Mouse (Mus musculus) thymus, adult 2 months (tissue): ENCODE measurements around the gene Arl8b. TPM values are rescaled to one million over a fixed set of nuclear protein-coding genes. Genes with fewer than 3 reads are reported as not detected.

Experiments used
- DNase-seq: peaks from one replicate; pipeline ENCODE4 v3.0.0; 2021
- H3K27ac ChIP-seq: fragments of 200-500 bp; 2 replicates; pipeline ENCODE4 v1.5.1; 2012; ENCODE audit warnings: low read length, control low read depth; ENCODE audit not compliant: control insufficient read depth, insufficient read depth
- H3K27me3 ChIP-seq: fragments of 200-500 bp; 2 replicates; pipeline ENCODE4 v1.6.1; 2012; ENCODE audit warnings: mild to moderate bottlenecking, low read length, moderate library complexity, mixed read lengths; ENCODE audit not compliant: control insufficient read depth, insufficient read depth
- H3K36me3 ChIP-seq: fragments of 200-500 bp; 2 replicates; pipeline ENCODE4 v1.6.1; 2012; ENCODE audit warnings: mild to moderate bottlenecking, low read length, moderate library complexity; ENCODE audit not compliant: control insufficient read depth, insufficient read depth
- H3K4me1 ChIP-seq: fragments of 200-500 bp; replicated peaks from 2 replicates; pipeline ENCODE4 v1.6.1; 2012; ENCODE audit warnings: low read length; ENCODE audit not compliant: control insufficient read depth, insufficient read depth
- H3K4me3 ChIP-seq: fragments of 200-500 bp; 2 replicates; pipeline ENCODE4 v1.5.1; 2012; ENCODE audit warnings: mild to moderate bottlenecking, low read length, control low read depth, moderate library complexity; ENCODE audit not compliant: control insufficient read depth, insufficient read depth
- CTCF ChIP-seq: fragments of 200-500 bp; IDR thresholded peaks from 2 replicates; pipeline ENCODE4 v1.5.1; 2012; ENCODE audit warnings: mild to moderate bottlenecking, control low read depth, low read length, moderate library complexity, borderline replicate concordance; ENCODE audit not compliant: control insufficient read depth, poor library complexity, insufficient read depth; ENCODE audit errors: extremely low read depth
- POLR2A ChIP-seq: fragments of 200-500 bp; IDR thresholded peaks from 2 replicates; pipeline ENCODE4 v1.6.1; 2012; ENCODE audit warnings: mild to moderate bottlenecking, low read length, control low read depth, moderate library complexity; ENCODE audit not compliant: control insufficient read depth, poor library complexity, insufficient read depth; ENCODE audit errors: extremely low read depth
- WGBS: fragments of 180-500 bp; shearing (Covaris S2); methylation state at CpG from one replicate; pipeline ENCODE4 v1.1.7; 2018; 5-methylcytosine and 5-hydroxymethylcytosine counted together
- polyA plus RNA-seq: library from polyadenylated mRNA; depleted of rRNA; stranded (reverse); fragments of >200 nt; gene quantifications from 2 replicates; pipeline ENCODE4 v1.2.3, GENCODE M21; 2012

Arl8b gene
- polyA plus RNA-seq, 1 experiment: 22.1 TPM

DNA sequence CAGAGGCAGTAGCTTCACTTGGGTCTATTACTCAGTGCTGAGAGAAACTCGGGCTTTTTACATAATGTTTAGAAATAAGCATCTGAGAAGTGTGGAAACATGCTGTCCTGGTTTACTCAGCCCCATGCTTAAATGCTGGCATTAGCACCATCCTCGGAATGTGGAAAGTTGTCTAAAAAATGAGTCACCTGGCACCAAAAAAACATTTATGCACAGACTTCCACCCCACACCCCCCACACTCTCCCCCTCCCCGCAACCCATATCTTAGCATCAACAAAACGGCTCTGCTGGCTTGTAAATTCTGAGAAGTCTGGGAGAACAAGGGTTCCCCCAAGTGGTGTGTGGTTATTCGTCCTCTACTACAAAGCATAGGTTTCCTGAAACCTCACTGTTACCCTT lies 30.5 kb upstream of the Arl8b start:
- Histone ChIP-seq H3K27me3 (no peaks in the 10 kb centered on the region), H3K36me3 (no peaks in the 10 kb centered on the region), H3K4me3 (no peak overlapping the region), H3K27ac (no peak overlapping the region), H3K4me1 (peaks cover 9% of the 10 kb centered on the region)
- WGBS: 12% methylated on average over 5 of the region's 5 CpGs
- TF ChIP-seq CTCF (no peak), POLR2A (no peak)
- no peak for DNase-seq

DNA sequence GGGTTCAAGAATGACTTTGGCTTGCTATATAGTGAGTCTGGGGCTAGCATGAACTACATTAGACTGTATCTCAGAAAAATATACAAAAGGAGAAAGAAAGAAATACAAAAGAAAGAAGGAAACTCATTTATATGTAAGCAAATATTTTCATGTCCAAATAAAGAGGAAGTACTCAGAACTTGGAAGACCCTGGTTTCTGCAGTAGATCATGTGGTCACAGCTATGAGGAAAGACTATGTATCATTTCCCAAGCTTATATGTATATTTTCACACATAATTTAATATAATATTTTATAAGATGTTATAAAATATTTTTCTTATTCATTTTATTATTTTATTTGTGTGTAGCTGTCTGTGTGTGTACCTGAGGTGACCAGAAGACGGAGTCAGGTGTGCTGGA lies 29.4 kb upstream of the Arl8b start:
- H3K36me3 ChIP-seq: no peaks in the 10 kb centered on the region
- H3K27ac ChIP-seq: no peak overlapping the region
- H3K4me1 ChIP-seq: peaks cover 9% of the 10 kb centered on the region
- WGBS: 98% methylated on average over 1 of the region's 1 CpGs
- TF ChIP-seq CTCF (no peak), POLR2A (no peak)
- H3K27me3 ChIP-seq: no peaks in the 10 kb centered on the region
- DNase-seq: no peak
- no peak overlapping the region for H3K4me3 ChIP-seq

DNA sequence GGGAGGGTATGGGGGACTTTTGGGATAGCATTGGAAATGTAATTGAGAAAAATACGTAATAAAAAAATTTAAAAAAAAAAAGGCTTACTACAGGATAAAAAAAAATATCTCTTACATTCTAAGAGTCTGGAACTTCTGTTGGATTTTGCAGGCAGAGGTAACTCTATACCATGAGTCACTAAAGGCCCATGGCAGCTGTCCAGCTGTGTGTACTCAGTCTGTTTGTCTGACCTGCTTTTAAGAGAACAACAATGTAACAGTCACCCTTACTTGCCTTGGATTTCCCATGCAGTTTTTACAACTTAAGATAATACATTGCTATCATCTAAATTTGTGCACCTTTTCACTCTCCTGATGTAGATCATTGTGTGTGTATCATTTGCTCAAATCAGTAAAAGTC lies 28.5 kb upstream of the Arl8b start:
- no peak for DNase-seq
- H3K27ac ChIP-seq: no peak overlapping the region
- no peak overlapping the region for H3K4me3 ChIP-seq
- no peaks in the 10 kb centered on the region for H3K36me3 ChIP-seq
- H3K4me1 ChIP-seq: peaks cover 3% of the 10 kb centered on the region
- TF ChIP-seq CTCF: no peak
- TF ChIP-seq POLR2A: no peak
- 82% methylated on average over 1 of the region's 1 CpGs for WGBS
- H3K27me3 ChIP-seq: no peaks in the 10 kb centered on the region

DNA sequence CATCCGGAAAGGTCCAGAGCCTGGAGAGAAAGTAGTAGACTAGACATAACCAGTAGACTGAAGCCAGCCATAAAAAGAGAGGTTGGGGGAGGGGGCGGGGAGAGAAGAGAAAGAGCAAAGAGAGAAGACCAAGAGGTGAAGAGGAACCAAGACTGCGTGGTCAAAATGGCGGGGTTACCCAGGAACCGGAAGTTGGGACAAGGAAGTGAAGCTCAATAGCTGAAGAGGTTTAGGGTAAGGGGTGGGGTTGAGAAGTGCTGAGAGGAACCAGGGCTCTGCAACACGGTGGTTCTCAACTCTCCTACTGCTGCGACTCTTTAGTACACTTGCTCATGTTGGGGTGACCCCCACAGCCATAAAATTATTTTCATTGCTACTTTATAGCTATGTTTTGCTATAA lies 27.0 kb upstream of the Arl8b start:
- H3K27me3 ChIP-seq: no peaks in the 10 kb centered on the region
- no peaks in the 10 kb centered on the region for H3K36me3 ChIP-seq
- H3K4me3 ChIP-seq: no peak overlapping the region
- no peak overlapping the region for H3K27ac ChIP-seq
- no peak for DNase-seq
- H3K4me1 ChIP-seq: peaks cover 6% of the 10 kb centered on the region; the same call in 1 of the 2 replicates
- 80% methylated on average over 7 of the region's 7 CpGs for WGBS
- TF ChIP-seq CTCF (no peak), POLR2A (no peak)

DNA sequence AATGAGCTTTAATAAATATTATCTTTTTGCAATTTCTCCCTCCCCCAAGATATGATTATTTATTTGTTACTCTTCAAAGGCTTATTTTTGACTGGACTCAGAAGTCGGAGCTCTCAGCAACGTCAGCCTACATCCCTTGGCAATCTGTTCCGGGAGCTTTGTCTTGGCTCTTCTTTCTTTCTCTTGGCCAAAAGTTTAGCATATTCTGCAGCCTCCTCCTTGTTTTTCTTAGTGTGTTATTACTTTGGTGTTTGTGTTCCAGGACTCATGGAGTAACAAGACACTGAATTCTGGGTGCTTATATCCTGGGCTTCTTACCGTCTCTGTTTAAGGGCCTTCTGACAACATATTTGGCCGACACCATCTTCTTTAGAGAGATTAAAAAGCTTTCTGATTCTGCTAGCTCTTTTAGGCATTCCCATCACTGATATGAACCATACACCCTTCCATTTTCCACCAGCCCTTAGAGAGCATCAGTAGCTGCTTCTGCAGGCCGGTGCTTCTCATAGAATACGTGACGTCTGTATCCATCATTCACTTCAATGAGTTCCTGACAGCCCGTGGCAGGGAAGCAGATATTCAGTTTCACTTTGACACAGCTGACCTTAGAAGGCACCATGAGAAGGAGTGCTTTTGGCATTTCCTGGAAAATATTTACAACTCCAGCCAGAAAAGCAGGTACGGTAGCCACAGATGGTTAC lies 23.8 kb upstream of the Arl8b start:
- peaks cover 7% of the 10 kb centered on the region; the same call in 1 of the 2 replicates for H3K4me1 ChIP-seq
- no peak for DNase-seq

DNA sequence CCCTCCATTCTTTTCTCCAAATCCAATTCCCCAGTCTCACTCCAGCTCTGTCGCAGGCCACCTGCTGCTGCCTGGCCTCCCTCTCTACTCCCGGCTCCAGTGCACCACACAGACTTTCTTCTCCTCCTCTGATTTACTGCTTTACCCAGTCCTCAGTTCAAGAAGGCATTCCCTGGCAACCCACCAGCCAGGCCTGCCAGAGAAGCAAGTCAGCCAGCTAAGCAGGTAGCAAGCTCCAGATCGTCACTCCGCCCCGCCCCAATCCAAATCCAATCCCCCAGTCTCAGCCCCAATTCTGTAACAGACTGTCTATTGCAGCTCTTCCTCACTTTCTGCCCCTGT lies 23.2 kb upstream of the Arl8b start:
- TF ChIP-seq CTCF (no peak), POLR2A (no peak)
- Histone ChIP-seq H3K4me1 (peaks cover 7% of the 10 kb centered on the region; the same call in 1 of the 2 replicates), H3K27me3 (no peaks in the 10 kb centered on the region), H3K27ac (no peak overlapping the region), H3K36me3 (no peaks in the 10 kb centered on the region), H3K4me3 (no peak overlapping the region)
- 91% methylated on average over 5 of the region's 5 CpGs for WGBS
- no peak for DNase-seq

More for the DNA sequence above, 23.8 kb upstream of the Arl8b start:
- Histone ChIP-seq H3K27ac (no peak overlapping the region), H3K36me3 (no peaks in the 10 kb centered on the region), H3K27me3 (no peaks in the 10 kb centered on the region), H3K4me3 (no peak overlapping the region)
- TF ChIP-seq POLR2A (no peak), CTCF (no peak)
- 76% methylated on average over 10 of the region's 10 CpGs for WGBS

DNA sequence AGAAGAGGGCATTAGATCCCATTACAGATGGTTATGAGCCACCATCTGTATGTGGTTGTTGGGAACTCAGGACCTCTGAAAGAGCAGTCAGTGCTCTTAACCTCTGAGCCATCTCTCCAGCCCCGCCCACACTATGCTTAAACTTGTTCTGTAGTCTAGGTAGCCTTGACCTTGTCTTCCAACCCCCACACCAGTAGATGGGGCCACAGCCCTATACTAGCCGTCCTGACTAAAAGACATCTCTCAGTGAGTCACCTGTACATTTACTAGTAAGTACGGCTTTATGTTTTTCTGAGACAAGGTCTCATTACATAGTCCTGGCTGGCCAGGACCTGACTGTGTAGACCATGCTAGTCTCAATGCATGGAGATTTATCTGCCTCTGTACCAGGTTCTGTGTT lies 12.0 kb upstream of the Arl8b start:
- H3K4me3 ChIP-seq: no peak overlapping the region
- no peaks in the 10 kb centered on the region for H3K36me3 ChIP-seq
- no peaks in the 10 kb centered on the region for H3K27me3 ChIP-seq
- 93% methylated on average over 3 of the region's 3 CpGs for WGBS
- H3K27ac ChIP-seq: no peak overlapping the region
- no peak for TF ChIP-seq CTCF
- no peak for TF ChIP-seq POLR2A
- DNase-seq: no peak
- H3K4me1 ChIP-seq: no peaks in the 10 kb centered on the region; the same call in 1 of the 2 replicates
